Mouse (Mus musculus): Measurements from ENCODE around the gene Clcn7. TPM values are rescaled to one million over a fixed set of nuclear protein-coding genes. Genes with fewer than 3 reads are reported as not detected.
"Not testable (repeated sequence)": the region's sequence is repeated elsewhere in the genome, so short reads cannot be mapped to it uniquely, and the experiment has no call there.

The Clcn7 gene
- polyA plus RNA-seq, 1 experiment from 2014 or later = 28.9 TPM

- no peaks in the 10 kb centered on the region; the same call in 1 of the 2 replicates for H3K27me3 ChIP-seq (replicated peaks; ENCODE audit: control insufficient read depth, insufficient read depth, low read length)
- H3K9me3 ChIP-seq (ENCODE audit: control insufficient read depth, low read length) = no peaks in the 10 kb centered on the region
- ATAC-seq = no peak
- H3K36me3 ChIP-seq (ENCODE audit: control insufficient read depth, insufficient read depth, low read length) = no peaks in the 10 kb centered on the region
- WGBS = 40% methylated on average over 3 of the region's 3 CpGs
- H3K4me1 ChIP-seq (ENCODE audit: control insufficient read depth, insufficient read depth, low read depth, low read length) = 0 out of 2 replicates have a peak, but pooled peaks cover 2% of the 10 kb centered on the region
- H3K4me2 ChIP-seq (ENCODE audit: low read length) = no peak within 1 kb of the TSS
- no peak within 1 kb of the TSS for H3K9ac ChIP-seq (ENCODE audit: low read depth, low read length)
- no peak within 1 kb of the TSS for H3K27ac ChIP-seq (ENCODE audit: low read depth, low read length)
- no peak within 1 kb of the TSS for H3K4me3 ChIP-seq (ENCODE audit: low read length)
These were observed 12.8 kb upstream of the Clcn7 start, which contains the start of gene Ptx4 for GRCm38 (mm10) chr17:25120406-25120805. Ptx4 (plus strand) TSS chr17:25120760.

GRCm38 (mm10) chr17:25123979-25124378 lies 9.2 kb upstream of the Clcn7 start:
- Histone ChIP-seq H3K4me1 (ENCODE audit: control insufficient read depth, insufficient read depth, low read depth, low read length) (no peaks in the 10 kb centered on the region), H3K9me3 (ENCODE audit: control insufficient read depth, low read length) (no peaks in the 10 kb centered on the region), H3K4me2 (ENCODE audit: low read length) (no peak overlapping the region), H3K27me3 (replicated peaks; ENCODE audit: control insufficient read depth, insufficient read depth, low read length) (no peaks in the 10 kb centered on the region; the same call in none of the 2 replicates), H3K9ac (ENCODE audit: low read depth, low read length) (no peak overlapping the region), H3K36me3 (ENCODE audit: control insufficient read depth, insufficient read depth, low read length) (no peaks in the 10 kb centered on the region), H3K4me3 (ENCODE audit: low read length) (no peak overlapping the region), H3K27ac (ENCODE audit: low read depth, low read length) (no peak overlapping the region)
- 30% methylated on average over 7 of the region's 7 CpGs for WGBS
- no peak for ATAC-seq

DNA sequence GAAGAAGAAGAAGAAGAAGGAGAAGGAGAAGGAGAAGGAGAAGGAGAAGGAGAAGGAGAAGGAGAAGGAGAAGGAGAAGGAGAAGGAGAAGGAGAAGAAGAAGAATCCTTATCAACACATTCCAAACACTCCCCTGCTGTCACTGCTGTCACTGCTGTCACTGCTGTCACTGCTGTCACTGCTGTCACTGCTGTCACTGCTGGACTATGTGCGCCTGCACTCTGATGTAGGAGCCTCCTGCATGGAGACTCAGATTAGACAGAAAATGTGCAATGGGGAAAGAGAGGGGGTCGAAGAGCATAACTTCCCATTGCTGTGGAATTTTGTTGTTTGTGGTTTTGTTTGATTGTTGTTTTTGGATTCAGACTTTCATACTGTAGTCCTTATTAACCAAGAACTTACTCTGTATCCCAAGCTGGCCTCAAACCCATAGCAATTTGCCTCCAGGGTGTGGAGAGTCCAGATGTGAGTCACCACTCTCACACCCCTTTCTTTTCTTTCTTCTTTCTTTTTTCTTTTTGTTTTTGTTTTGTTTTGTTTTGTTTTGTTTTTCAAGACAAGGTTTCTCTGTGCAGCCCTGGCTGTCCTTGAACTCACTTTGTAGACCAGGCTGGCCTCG lies 7.6 kb upstream of the Clcn7 start:
- not testable (repeated sequence) for H3K36me3 ChIP-seq (ENCODE audit: control insufficient read depth, insufficient read depth, low read length); H3K4me2 ChIP-seq (ENCODE audit: low read length); H3K27me3 ChIP-seq (replicated peaks; ENCODE audit: control insufficient read depth, insufficient read depth, low read length); H3K9ac ChIP-seq (ENCODE audit: low read depth, low read length); ATAC-seq; H3K4me1 ChIP-seq (ENCODE audit: control insufficient read depth, insufficient read depth, low read depth, low read length); H3K9me3 ChIP-seq (ENCODE audit: control insufficient read depth, low read length); H3K4me3 ChIP-seq (ENCODE audit: low read length); H3K27ac ChIP-seq (ENCODE audit: low read depth, low read length)
- WGBS = 76% methylated on average over 3 of the region's 3 CpGs

GRCm38 (mm10) chr17:25127079-25127478 lies 6.1 kb upstream of the Clcn7 start:
- no peaks in the 10 kb centered on the region for H3K4me1 ChIP-seq (ENCODE audit: control insufficient read depth, insufficient read depth, low read depth, low read length)
- H3K9ac ChIP-seq (ENCODE audit: low read depth, low read length) = no peak overlapping the region
- no peak overlapping the region for H3K4me3 ChIP-seq (ENCODE audit: low read length)
- H3K4me2 ChIP-seq (ENCODE audit: low read length) = no peak overlapping the region
- 46% methylated on average over 8 of the region's 8 CpGs for WGBS
- ATAC-seq = no peak
- H3K9me3 ChIP-seq (ENCODE audit: control insufficient read depth, low read length) = no peaks in the 10 kb centered on the region
- no peaks in the 10 kb centered on the region for H3K36me3 ChIP-seq (ENCODE audit: control insufficient read depth, insufficient read depth, low read length)
- no peak overlapping the region for H3K27ac ChIP-seq (ENCODE audit: low read depth, low read length)
- H3K27me3 ChIP-seq (replicated peaks; ENCODE audit: control insufficient read depth, insufficient read depth, low read length) = no peaks in the 10 kb centered on the region; the same call in none of the 2 replicates

GRCm38 (mm10) chr17:25127681-25128080 lies 5.5 kb upstream of the Clcn7 start:
- no peak overlapping the region for H3K9ac ChIP-seq (ENCODE audit: low read depth, low read length)
- H3K4me1 ChIP-seq (ENCODE audit: control insufficient read depth, insufficient read depth, low read depth, low read length) = no peaks in the 10 kb centered on the region
- no peaks in the 10 kb centered on the region; the same call in none of the 2 replicates for H3K27me3 ChIP-seq (replicated peaks; ENCODE audit: control insufficient read depth, insufficient read depth, low read length)
- no peak overlapping the region for H3K27ac ChIP-seq (ENCODE audit: low read depth, low read length)
- no peak overlapping the region for H3K4me3 ChIP-seq (ENCODE audit: low read length)
- no peak overlapping the region for H3K4me2 ChIP-seq (ENCODE audit: low read length)
- H3K9me3 ChIP-seq (ENCODE audit: control insufficient read depth, low read length) = no peaks in the 10 kb centered on the region
- ATAC-seq = no peak
- no peaks in the 10 kb centered on the region for H3K36me3 ChIP-seq (ENCODE audit: control insufficient read depth, insufficient read depth, low read length)
- 76% methylated on average over 9 of the region's 9 CpGs for WGBS

DNA sequence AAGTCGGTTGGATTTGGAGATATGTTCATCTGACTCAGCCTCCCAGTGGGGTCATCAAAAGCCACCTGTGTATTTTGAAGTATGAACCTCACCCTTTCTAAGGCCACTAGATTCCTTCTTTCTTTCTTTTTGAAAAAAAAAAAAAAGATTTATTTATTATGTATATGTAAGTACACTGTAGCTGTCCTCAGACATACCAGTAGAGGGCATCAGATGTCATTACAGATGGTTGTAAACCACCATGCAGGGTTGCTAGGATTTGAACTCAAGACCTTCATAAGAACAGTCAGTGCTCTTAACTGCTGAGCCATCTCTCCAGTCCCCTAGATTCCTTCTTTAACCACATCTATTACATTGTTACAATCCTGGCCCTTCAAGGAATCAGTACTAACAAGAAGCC lies 3.1 kb upstream of the Clcn7 start:
- H3K36me3 ChIP-seq (ENCODE audit: control insufficient read depth, insufficient read depth, low read length) = no peaks in the 10 kb centered on the region
- H3K4me2 ChIP-seq (ENCODE audit: low read length) = no peak overlapping the region
- no peaks in the 10 kb centered on the region for H3K9me3 ChIP-seq (ENCODE audit: control insufficient read depth, low read length)
- no peak overlapping the region for H3K9ac ChIP-seq (ENCODE audit: low read depth, low read length)
- no peak overlapping the region for H3K27ac ChIP-seq (ENCODE audit: low read depth, low read length)
- H3K4me1 ChIP-seq (ENCODE audit: control insufficient read depth, insufficient read depth, low read depth, low read length) = peaks cover 9% of the 10 kb centered on the region
- H3K27me3 ChIP-seq (replicated peaks; ENCODE audit: control insufficient read depth, insufficient read depth, low read length) = no peaks in the 10 kb centered on the region; the same call in 1 of the 2 replicates
- H3K4me3 ChIP-seq (ENCODE audit: low read length) = no peak overlapping the region
- 90% methylated on average over 1 of the region's 1 CpGs for WGBS
- ATAC-seq = no peak

GRCm38 (mm10) chr17:25135622-25136021 lies 2.4 kb downstream of the Clcn7 start:
- Histone ChIP-seq H3K4me1 (ENCODE audit: control insufficient read depth, insufficient read depth, low read depth, low read length) (peaks cover 11% of the 10 kb centered on the region), H3K4me2 (ENCODE audit: low read length) (no peak overlapping the region), H3K9ac (ENCODE audit: low read depth, low read length) (no peak overlapping the region), H3K27ac (ENCODE audit: low read depth, low read length) (no peak overlapping the region), H3K36me3 (ENCODE audit: control insufficient read depth, insufficient read depth, low read length) (peaks cover 1% of the 10 kb centered on the region; the same call in 1 of the 2 replicates), H3K27me3 (replicated peaks; ENCODE audit: control insufficient read depth, insufficient read depth, low read length) (no peaks in the 10 kb centered on the region), H3K9me3 (ENCODE audit: control insufficient read depth, low read length) (no peaks in the 10 kb centered on the region), H3K4me3 (ENCODE audit: low read length) (no peak overlapping the region)
- 91% methylated on average over 6 of the region's 6 CpGs for WGBS
- no peak for ATAC-seq

DNA sequence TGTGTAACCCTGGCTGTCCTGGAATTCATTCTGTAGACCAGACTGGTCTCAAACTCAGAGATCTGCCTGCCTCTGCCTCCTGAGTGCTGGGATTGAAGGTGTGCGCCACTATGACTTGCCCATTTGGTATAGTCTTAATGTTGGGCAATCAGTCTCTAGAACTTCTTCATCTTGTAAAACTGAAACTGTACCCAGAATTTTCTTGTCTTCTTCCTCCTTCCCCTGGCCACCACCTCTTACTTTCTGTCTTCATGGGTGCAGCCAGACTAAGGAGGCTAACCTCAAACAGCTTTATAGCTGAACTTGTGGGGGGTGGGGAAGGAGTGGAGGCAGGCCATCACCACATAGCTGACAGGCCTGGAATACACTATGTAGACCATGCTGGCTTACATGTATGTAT lies 5.6 kb downstream of the Clcn7 start:
- no peak overlapping the region for H3K4me3 ChIP-seq (ENCODE audit: low read length)
- H3K9ac ChIP-seq (ENCODE audit: low read depth, low read length) = no peak overlapping the region
- no peak overlapping the region for H3K27ac ChIP-seq (ENCODE audit: low read depth, low read length)
- WGBS = 90% methylated on average over 1 of the region's 1 CpGs
- H3K27me3 ChIP-seq (replicated peaks; ENCODE audit: control insufficient read depth, insufficient read depth, low read length) = no peaks in the 10 kb centered on the region
- H3K9me3 ChIP-seq (ENCODE audit: control insufficient read depth, low read length) = no peaks in the 10 kb centered on the region
- peaks cover 11% of the 10 kb centered on the region for H3K4me1 ChIP-seq (ENCODE audit: control insufficient read depth, insufficient read depth, low read depth, low read length)
- ATAC-seq = no peak
- H3K36me3 ChIP-seq (ENCODE audit: control insufficient read depth, insufficient read depth, low read length) = peaks cover 2% of the 10 kb centered on the region; the same call in 1 of the 2 replicates
- no peak overlapping the region for H3K4me2 ChIP-seq (ENCODE audit: low read length)

DNA sequence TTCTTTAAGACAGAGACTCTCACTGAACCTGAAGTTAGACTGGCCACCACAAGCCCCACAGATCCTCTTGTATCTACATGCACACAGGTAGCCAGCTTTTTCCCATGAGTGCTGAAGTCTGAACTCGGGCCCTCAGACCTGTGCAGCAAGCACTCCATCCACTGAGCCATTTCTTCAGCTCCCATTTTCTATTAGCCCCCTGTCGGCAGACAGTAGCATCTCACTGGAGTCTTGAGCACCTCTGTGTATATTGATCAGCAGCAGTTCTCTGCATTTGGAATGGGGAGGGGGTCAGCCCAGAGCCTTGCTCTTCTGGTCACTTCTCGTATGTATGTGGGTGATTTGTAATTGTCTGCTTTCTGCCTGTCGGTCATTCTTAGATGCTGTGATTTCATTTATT lies 6.8 kb downstream of the Clcn7 start:
- H3K4me2 ChIP-seq (ENCODE audit: low read length) = no peak overlapping the region
- ATAC-seq = no peak
- no peak overlapping the region for H3K4me3 ChIP-seq (ENCODE audit: low read length)
- H3K27ac ChIP-seq (ENCODE audit: low read depth, low read length) = no peak overlapping the region
- H3K27me3 ChIP-seq (replicated peaks; ENCODE audit: control insufficient read depth, insufficient read depth, low read length) = no peaks in the 10 kb centered on the region
- peaks cover 2% of the 10 kb centered on the region; the same call in 1 of the 2 replicates for H3K36me3 ChIP-seq (ENCODE audit: control insufficient read depth, insufficient read depth, low read length)
- H3K9me3 ChIP-seq (ENCODE audit: control insufficient read depth, low read length) = no peaks in the 10 kb centered on the region
- H3K4me1 ChIP-seq (ENCODE audit: control insufficient read depth, insufficient read depth, low read depth, low read length) = peaks cover 2% of the 10 kb centered on the region; the same call in 1 of the 2 replicates
- H3K9ac ChIP-seq (ENCODE audit: low read depth, low read length) = no peak overlapping the region
- WGBS = 65% methylated on average over 4 of the region's 4 CpGs

Measured in hindbrain, embryonic 16.5 days (tissue).